Mouse (Mus musculus): ENCODE results near the gene Mapk6. TPM values are rescaled to one million over a fixed set of nuclear protein-coding genes. Genes with fewer than 3 reads are reported as not detected.

Mapk6 gene
- polyA plus RNA-seq, 1 experiment, result 8.2 TPM

- no peak for TF ChIP-seq GATA1 (IDR thresholded peaks at IDR 0.05; ENCODE audit: low read length)
These were observed 44.6 kb downstream of the Mapk6 start for GRCm38 (mm10) chr9:75365195-75365594.

- no peak for TF ChIP-seq GATA1 (IDR thresholded peaks at IDR 0.05; ENCODE audit: low read length)
These were observed 46.8 kb downstream of the Mapk6 start for GRCm38 (mm10) chr9:75363001-75363400.

- TF ChIP-seq GATA1 (IDR thresholded peaks at IDR 0.05; ENCODE audit: low read length), result no peak
These were observed 47.6 kb downstream of the Mapk6 start for GRCm38 (mm10) chr9:75362201-75362600.

GRCm38 (mm10) chr9:75361699-75362098 lies 48.1 kb downstream of the Mapk6 start:
- TF ChIP-seq GATA1 (IDR thresholded peaks at IDR 0.05; ENCODE audit: low read length), result no peak

GRCm38 (mm10) chr9:75357087-75357654 lies 52.6 kb downstream of the Mapk6 start:
- no peak for TF ChIP-seq GATA1 (IDR thresholded peaks at IDR 0.05; ENCODE audit: low read length)

GRCm38 (mm10) chr9:75355783-75356182 lies 54.0 kb downstream of the Mapk6 start:
- TF ChIP-seq GATA1 (IDR thresholded peaks at IDR 0.05; ENCODE audit: low read length), result no peak

- TF ChIP-seq GATA1 (IDR thresholded peaks at IDR 0.05; ENCODE audit: low read length), result no peak
These were observed 56.7 kb downstream of the Mapk6 start for GRCm38 (mm10) chr9:75353094-75353493.

- TF ChIP-seq GATA1 (IDR thresholded peaks at IDR 0.05; ENCODE audit: low read length), result no peak
These were observed 61.2 kb downstream of the Mapk6 start for GRCm38 (mm10) chr9:75348641-75349040.

GRCm38 (mm10) chr9:75348066-75348465 lies 61.7 kb downstream of the Mapk6 start:
- no peak for TF ChIP-seq GATA1 (IDR thresholded peaks at IDR 0.05; ENCODE audit: low read length)

- TF ChIP-seq GATA1 (IDR thresholded peaks at IDR 0.05; ENCODE audit: low read length), result no peak
These were observed 62.3 kb downstream of the Mapk6 start, which contains the start of gene Bcl2l10 for GRCm38 (mm10) chr9:75347458-75347857. Bcl2l10 (plus strand) TSS chr9:75347758.

GRCm38 (mm10) chr9:75342433-75342832 lies 67.4 kb downstream of the Mapk6 start:
- no peak for TF ChIP-seq GATA1 (IDR thresholded peaks at IDR 0.05; ENCODE audit: low read length)

GRCm38 (mm10) chr9:75338016-75338415 lies 71.8 kb downstream of the Mapk6 start:
- TF ChIP-seq GATA1 (IDR thresholded peaks at IDR 0.05; ENCODE audit: low read length), result no peak

- no peak for TF ChIP-seq GATA1 (IDR thresholded peaks at IDR 0.05; ENCODE audit: low read length)
These were observed 75.4 kb downstream of the Mapk6 start for GRCm38 (mm10) chr9:75334440-75334839.

GRCm38 (mm10) chr9:75330821-75331220 lies 79.0 kb downstream of the Mapk6 start:
- no peak for TF ChIP-seq GATA1 (IDR thresholded peaks at IDR 0.05; ENCODE audit: low read length)

GRCm38 (mm10) chr9:75328047-75328446 lies 81.8 kb downstream of the Mapk6 start:
- TF ChIP-seq GATA1 (IDR thresholded peaks at IDR 0.05; ENCODE audit: low read length), result no peak

- no peak for TF ChIP-seq GATA1 (IDR thresholded peaks at IDR 0.05; ENCODE audit: low read length)
These were observed 87.5 kb downstream of the Mapk6 start for GRCm38 (mm10) chr9:75322099-75322885.

GRCm38 (mm10) chr9:75319365-75319764 lies 90.4 kb downstream of the Mapk6 start:
- TF ChIP-seq GATA1 (IDR thresholded peaks at IDR 0.05; ENCODE audit: low read length), result no peak

Other genes starting within 250 kb of the Mapk6 start
- 0.01 TPM in 1 of 2 replicates, not detected in the other for gene Myo5c, start 178.0 kb downstream of the Mapk6 start, polyA plus RNA-seq (2012)
- gene Gnb5, start 103.7 kb downstream of the Mapk6 start, polyA plus RNA-seq (2012), result not detected in 2 replicates
- not detected in 2 replicates for gene Bcl2l10, start 62.2 kb downstream of the Mapk6 start, polyA plus RNA-seq (2012)
- gene Leo1, start 31.5 kb upstream of the Mapk6 start, polyA plus RNA-seq (2012), result 14.3 and 17.6 TPM in 2 replicates
- 12.3 and 14.1 TPM in 2 replicates for gene Tmod3, start 149.7 kb upstream of the Mapk6 start, polyA plus RNA-seq (2012)
- not detected in 2 replicates for gene Tmod2, start 201.3 kb upstream of the Mapk6 start, polyA plus RNA-seq (2012)
- not detected in 2 replicates for gene Lysmd2, start 215.7 kb upstream of the Mapk6 start, polyA plus RNA-seq (2012)

All from G1E-ER4 (cell line).